Mouse (Mus musculus): ENCODE measurements around the gene Runx2.

The Runx2 gene

GRCm38 (mm10) chr17:44714116-44714515 is 100.5 kb downstream of the Runx2 start:
- DNase-seq (ENCODE audit: low read depth, low spot score), result no peak

- DNase-seq (ENCODE audit: low read depth, low spot score), result no peak
Measured at GRCm38 (mm10) chr17:44713404-44713803, 101.2 kb downstream of the Runx2 start.

- no peak for DNase-seq (ENCODE audit: low read depth, low spot score)
Measured at GRCm38 (mm10) chr17:44709516-44710252, 104.9 kb downstream of the Runx2 start.

GRCm38 (mm10) chr17:44707956-44708355 is 106.6 kb downstream of the Runx2 start:
- no peak for DNase-seq (ENCODE audit: low read depth, low spot score)

GRCm38 (mm10) chr17:44706531-44706930 is 108.1 kb downstream of the Runx2 start:
- DNase-seq (ENCODE audit: low read depth, low spot score), result no peak

- DNase-seq (ENCODE audit: low read depth, low spot score), result no peak
Measured at GRCm38 (mm10) chr17:44702506-44703298, 111.9 kb downstream of the Runx2 start.

GRCm38 (mm10) chr17:44701531-44701930 is 113.1 kb downstream of the Runx2 start:
- DNase-seq (ENCODE audit: low read depth, low spot score), result no peak

GRCm38 (mm10) chr17:44700326-44700725 is 114.3 kb downstream of the Runx2 start:
- no peak for DNase-seq (ENCODE audit: low read depth, low spot score)

GRCm38 (mm10) chr17:44697053-44697452 is 117.5 kb downstream of the Runx2 start:
- DNase-seq (ENCODE audit: low read depth, low spot score), result no peak

GRCm38 (mm10) chr17:44693552-44693951 is 121.0 kb downstream of the Runx2 start:
- no peak for DNase-seq (ENCODE audit: low read depth, low spot score)

GRCm38 (mm10) chr17:44691517-44691916 is 123.1 kb downstream of the Runx2 start:
- no peak for DNase-seq (ENCODE audit: low read depth, low spot score)

- DNase-seq (ENCODE audit: low read depth, low spot score), result no peak
Measured at GRCm38 (mm10) chr17:44690410-44691035, 124.1 kb downstream of the Runx2 start.

- no peak for DNase-seq (ENCODE audit: low read depth, low spot score)
Measured at GRCm38 (mm10) chr17:44688306-44688705, 126.3 kb downstream of the Runx2 start.

GRCm38 (mm10) chr17:44685514-44685913 is 129.1 kb downstream of the Runx2 start:
- no peak for DNase-seq (ENCODE audit: low read depth, low spot score)

GRCm38 (mm10) chr17:44683026-44683425 is 131.6 kb downstream of the Runx2 start:
- no peak for DNase-seq (ENCODE audit: low read depth, low spot score)

GRCm38 (mm10) chr17:44677782-44678181 is 136.8 kb downstream of the Runx2 start:
- DNase-seq (ENCODE audit: low read depth, low spot score), result no peak

GRCm38 (mm10) chr17:44672806-44673205 is 141.8 kb downstream of the Runx2 start:
- no peak for DNase-seq (ENCODE audit: low read depth, low spot score)

GRCm38 (mm10) chr17:44671946-44672692 is 142.5 kb downstream of the Runx2 start:
- no peak for DNase-seq (ENCODE audit: low read depth, low spot score)

- DNase-seq (ENCODE audit: low read depth, low spot score), result no peak
Measured at GRCm38 (mm10) chr17:44669985-44670384, 144.6 kb downstream of the Runx2 start.

- no peak for DNase-seq (ENCODE audit: low read depth, low spot score)
Measured at GRCm38 (mm10) chr17:44667346-44667745, 147.3 kb downstream of the Runx2 start.

GRCm38 (mm10) chr17:44663872-44664271 is 150.7 kb downstream of the Runx2 start:
- no peak for DNase-seq (ENCODE audit: low read depth, low spot score)

GRCm38 (mm10) chr17:44663208-44663607 is 151.4 kb downstream of the Runx2 start:
- DNase-seq (ENCODE audit: low read depth, low spot score), result no peak

Measured in embryo, embryonic 11.5 days (tissue).